Mouse (Mus musculus): ENCODE measurements around the gene Pdcd4. TPM values are rescaled to one million over a fixed set of nuclear protein-coding genes. Genes with fewer than 3 reads are reported as not detected.

Gene Pdcd4
- polyA plus RNA-seq (2014; fragmentation: Nextera tagmentation; extraction: Ambion mirVana) = 62.0 and 63.6 TPM in 2 replicates

DNA sequence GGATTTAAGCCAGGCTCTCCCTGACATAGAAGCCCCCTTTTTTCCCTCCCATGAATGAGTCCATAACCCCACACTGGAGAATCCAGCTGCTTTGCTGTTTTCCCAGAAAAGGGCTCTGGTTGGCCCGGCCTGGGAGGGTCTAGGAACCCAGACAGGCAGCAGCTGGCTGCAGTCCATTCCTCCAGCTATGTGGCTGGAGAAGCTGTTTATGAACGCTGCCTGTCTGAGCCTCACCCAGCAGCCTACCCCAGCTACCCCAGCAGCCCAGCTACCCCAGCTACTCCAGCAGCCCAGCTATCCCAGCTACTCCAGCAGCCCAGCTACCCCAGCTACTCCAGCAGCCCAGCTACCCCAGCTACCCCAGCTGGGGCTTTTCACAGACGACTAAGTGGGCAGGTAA lies at the start of gene Pdcd4:
Gene Pdcd4, plus strand, starts transcription at position 171 of the 400 bp plus-strand sequence.
- Histone ChIP-seq H3K9ac (ENCODE audit: low read length) (no peak within 1 kb of the TSS), H3K9me3 (ENCODE audit: control insufficient read depth, low read length) (no peaks in the 10 kb centered on the region), H3K4me1 (ENCODE audit: control insufficient read depth, insufficient read depth, low read length) (no peaks in the 10 kb centered on the region), H3K4me3 (ENCODE audit: low read depth, low read length) (no peak within 1 kb of the TSS), H3K36me3 (ENCODE audit: control insufficient read depth, insufficient read depth, low read length) (no peaks in the 10 kb centered on the region), H3K27ac (ENCODE audit: low read depth, low read length) (no peak within 1 kb of the TSS), H3K4me2 (ENCODE audit: low read depth) (no peak within 1 kb of the TSS), H3K27me3 (ENCODE audit: control insufficient read depth, insufficient read depth, low read length) (no peaks in the 10 kb centered on the region)
- DNase-seq (ENCODE audit: low spot score) (no peak), ATAC-seq (ENCODE audit: insufficient read depth, low FRiP score, low TSS enrichment) (no peak)
- WGBS = 59% methylated on average over 3 of the region's 3 CpGs

DNA sequence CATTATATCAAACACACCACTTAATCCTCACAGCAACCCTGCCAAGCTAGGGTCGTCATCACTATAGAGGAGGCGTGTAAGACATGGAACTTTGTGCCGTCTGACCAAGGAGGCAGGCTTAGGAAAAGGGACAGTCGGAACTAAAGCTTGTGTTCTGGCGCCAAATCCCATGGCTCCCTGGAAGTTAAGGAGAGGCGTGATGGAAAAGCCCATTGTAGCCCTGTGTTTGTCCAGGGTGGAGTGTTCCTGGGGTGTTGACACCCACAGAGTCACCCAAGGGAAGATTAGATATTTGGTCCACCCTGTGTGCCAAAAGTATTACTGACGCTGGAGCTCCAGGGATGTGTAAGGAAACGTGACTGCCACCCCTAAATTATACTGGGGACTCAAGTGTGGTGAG lies 48.1 kb upstream of the Pdcd4 start:
- ATAC-seq (ENCODE audit: insufficient read depth, low FRiP score, low TSS enrichment) = no peak
- H3K9me3 ChIP-seq (ENCODE audit: control insufficient read depth, low read length) = no peaks in the 10 kb centered on the region
- H3K4me2 ChIP-seq (ENCODE audit: low read depth) = no peak overlapping the region
- no peak overlapping the region for H3K27ac ChIP-seq (ENCODE audit: low read depth, low read length)
- H3K4me1 ChIP-seq (ENCODE audit: control insufficient read depth, insufficient read depth, low read length) = no peaks in the 10 kb centered on the region
- no peaks in the 10 kb centered on the region for H3K27me3 ChIP-seq (ENCODE audit: control insufficient read depth, insufficient read depth, low read length)
- no peak overlapping the region for H3K9ac ChIP-seq (ENCODE audit: low read length)
- DNase-seq (ENCODE audit: low spot score) = no peak
- WGBS = 94% methylated on average over 8 of the region's 8 CpGs
- H3K36me3 ChIP-seq (ENCODE audit: control insufficient read depth, insufficient read depth, low read length) = no peaks in the 10 kb centered on the region; the same call in 1 of the 2 replicates
- no peak overlapping the region for H3K4me3 ChIP-seq (ENCODE audit: low read depth, low read length)

DNA sequence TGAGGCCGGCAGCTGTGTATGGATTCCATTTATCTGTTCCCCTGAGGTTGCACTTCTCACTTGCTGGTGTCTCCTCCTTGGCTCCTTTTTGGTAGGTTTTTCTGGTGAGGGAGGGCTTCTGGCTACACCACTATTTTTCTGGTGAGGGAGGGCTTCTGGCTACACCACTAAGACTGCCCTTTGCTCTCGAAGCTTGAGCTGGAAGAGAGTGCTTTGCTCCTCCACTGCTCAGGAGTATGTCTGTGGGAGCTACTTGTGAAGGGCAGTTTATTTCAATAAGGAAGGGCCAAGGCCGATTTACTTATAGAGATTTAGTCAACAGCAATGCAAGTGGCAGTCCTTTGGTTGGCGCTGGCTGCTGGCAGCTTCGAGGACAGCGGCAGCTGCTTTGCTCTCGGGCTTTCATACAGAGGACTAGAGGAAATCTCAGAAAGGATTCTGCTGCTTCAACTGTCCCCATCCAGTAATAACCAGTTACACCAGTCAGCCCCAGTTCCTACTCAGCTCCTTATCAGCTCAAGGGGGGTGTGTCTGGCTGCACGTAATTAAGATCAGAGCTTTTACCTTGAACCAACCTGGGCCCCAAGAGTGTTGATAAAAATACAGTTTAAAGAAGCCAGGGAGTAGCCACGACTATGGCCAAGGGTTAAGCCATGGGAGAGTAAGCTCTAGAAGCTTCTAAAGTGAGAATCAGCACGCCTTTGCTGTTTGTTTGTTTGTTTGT lies 43.6 kb upstream of the Pdcd4 start:
- 82% methylated on average over 10 of the region's 10 CpGs for WGBS
- DNase-seq (ENCODE audit: low spot score) (no peak), ATAC-seq (ENCODE audit: insufficient read depth, low FRiP score, low TSS enrichment) (no peak)
- Histone ChIP-seq H3K9me3 (ENCODE audit: control insufficient read depth, low read length) (no peaks in the 10 kb centered on the region), H3K27me3 (ENCODE audit: control insufficient read depth, insufficient read depth, low read length) (no peaks in the 10 kb centered on the region), H3K9ac (ENCODE audit: low read length) (no peak overlapping the region), H3K4me2 (ENCODE audit: low read depth) (no peak overlapping the region), H3K4me1 (ENCODE audit: control insufficient read depth, insufficient read depth, low read length) (peaks cover 9% of the 10 kb centered on the region), H3K4me3 (ENCODE audit: low read depth, low read length) (no peak overlapping the region), H3K27ac (ENCODE audit: low read depth, low read length) (no peak overlapping the region), H3K36me3 (ENCODE audit: control insufficient read depth, insufficient read depth, low read length) (no peaks in the 10 kb centered on the region; the same call in 1 of the 2 replicates)

DNA sequence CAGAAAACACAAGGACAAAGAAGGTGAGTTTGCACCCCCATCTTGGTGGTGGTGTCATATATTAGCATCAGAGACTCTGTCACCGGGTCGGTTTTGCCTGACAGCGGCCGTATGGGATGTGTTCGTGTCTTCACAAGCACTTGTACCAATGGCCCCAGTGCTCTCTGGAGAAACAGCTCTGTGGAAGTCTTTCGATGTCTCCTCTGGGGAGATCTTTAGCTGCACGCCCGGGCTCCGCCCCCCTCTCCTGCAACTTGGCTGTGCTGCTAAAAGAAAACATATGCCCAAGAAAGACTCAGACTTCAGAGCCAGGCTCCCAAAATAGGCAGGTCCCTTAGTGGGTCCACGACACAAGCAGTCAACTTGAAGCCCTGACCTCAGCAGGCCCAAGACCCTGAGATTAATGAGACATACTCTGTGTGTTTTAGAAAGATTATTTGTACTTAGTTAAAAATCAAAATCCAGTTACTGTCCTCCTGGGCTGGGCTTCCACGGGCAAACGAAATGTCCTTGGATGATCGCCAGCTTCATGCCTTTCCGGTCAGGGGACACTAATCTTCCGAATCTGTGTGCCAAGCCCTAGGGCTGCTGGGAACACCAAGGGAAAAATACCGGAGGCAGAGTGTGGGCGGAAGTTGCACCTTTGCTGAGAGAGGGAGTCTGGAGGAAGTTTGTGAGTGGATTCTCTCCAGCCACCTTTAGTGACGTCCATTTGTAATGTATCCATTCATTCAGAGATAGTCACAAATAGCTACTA lies 41.7 kb upstream of the Pdcd4 start:
- ATAC-seq (ENCODE audit: insufficient read depth, low FRiP score, low TSS enrichment) (no peak), DNase-seq (ENCODE audit: low spot score) (no peak)
- Histone ChIP-seq H3K36me3 (ENCODE audit: control insufficient read depth, insufficient read depth, low read length) (no peaks in the 10 kb centered on the region), H3K4me2 (ENCODE audit: low read depth) (no peak overlapping the region), H3K27ac (ENCODE audit: low read depth, low read length) (no peak overlapping the region), H3K27me3 (ENCODE audit: control insufficient read depth, insufficient read depth, low read length) (no peaks in the 10 kb centered on the region), H3K4me1 (ENCODE audit: control insufficient read depth, insufficient read depth, low read length) (peaks cover 9% of the 10 kb centered on the region), H3K9me3 (ENCODE audit: control insufficient read depth, low read length) (no peaks in the 10 kb centered on the region), H3K9ac (ENCODE audit: low read length) (no peak overlapping the region), H3K4me3 (ENCODE audit: low read depth, low read length) (no peak overlapping the region)
- WGBS = 70% methylated on average over 18 of the region's 18 CpGs

DNA sequence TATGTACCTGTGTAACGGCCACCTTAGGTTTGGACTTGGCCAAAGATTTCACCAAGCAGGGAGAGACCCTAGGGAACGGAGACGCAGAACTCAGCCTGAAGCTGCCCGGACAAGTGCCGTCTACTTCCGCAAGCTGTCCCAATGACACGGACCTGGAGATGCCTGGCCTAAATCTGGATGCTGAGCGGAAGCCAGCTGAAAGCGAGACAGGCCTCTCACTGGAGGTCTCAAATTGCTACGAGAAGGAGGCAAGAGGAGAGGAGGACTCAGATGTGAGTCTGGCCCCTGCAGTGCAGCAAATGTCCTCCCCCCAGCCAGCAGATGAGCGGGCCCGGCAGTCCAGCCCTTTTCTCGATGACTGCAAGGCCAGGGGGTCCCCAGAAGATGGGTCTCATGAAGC lies 40.7 kb upstream of the Pdcd4 start:
- WGBS = 82% methylated on average over 13 of the region's 13 CpGs
- no peak overlapping the region for H3K9ac ChIP-seq (ENCODE audit: low read length)

DNA sequence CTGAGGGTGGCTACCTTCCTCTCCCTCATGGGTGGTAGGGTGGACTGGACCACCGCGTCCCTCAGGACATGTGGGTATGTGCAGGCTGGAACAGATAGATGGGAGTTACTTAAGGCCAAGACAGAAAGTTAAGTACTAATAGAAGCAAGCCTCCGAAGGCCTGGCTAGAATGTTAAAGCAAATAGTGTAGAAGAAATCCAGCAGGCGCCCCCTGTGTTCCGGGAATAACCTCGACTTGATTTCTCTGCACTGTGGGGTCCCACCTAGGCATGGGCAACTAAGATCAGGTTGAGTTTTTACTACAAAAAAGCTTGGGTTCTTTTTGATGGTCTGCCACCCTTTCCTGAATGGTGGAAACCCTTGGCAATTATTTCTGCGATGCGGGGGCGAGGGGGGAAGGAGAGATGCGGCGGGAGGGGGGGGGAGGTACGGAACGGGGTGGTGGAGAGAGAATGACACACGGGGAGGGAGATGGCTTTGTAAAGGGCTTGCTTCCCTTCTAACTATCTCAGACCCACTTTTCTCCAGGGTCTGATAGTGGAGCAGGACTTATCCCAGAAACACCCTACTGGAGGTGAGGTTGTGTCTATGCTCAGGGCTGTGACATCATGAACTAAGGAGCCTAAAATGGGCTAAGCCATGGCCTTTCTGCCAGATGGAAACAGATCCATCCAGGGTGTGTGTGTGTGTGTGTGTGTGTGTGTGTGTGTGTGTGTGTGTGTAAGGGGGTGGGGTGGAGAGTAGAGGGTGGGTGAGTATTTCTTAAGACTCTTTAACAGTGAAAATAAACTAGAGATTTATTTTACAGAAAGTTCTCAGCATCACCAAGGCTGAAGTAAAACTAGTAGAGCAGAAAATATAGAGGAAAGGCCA lies 40.0 kb upstream of the Pdcd4 start:
- H3K4me3 ChIP-seq (ENCODE audit: low read depth, low read length) = no peak overlapping the region
- no peak overlapping the region for H3K4me2 ChIP-seq (ENCODE audit: low read depth)
- DNase-seq (ENCODE audit: low spot score) = no peak
- H3K27me3 ChIP-seq (ENCODE audit: control insufficient read depth, insufficient read depth, low read length) = no peaks in the 10 kb centered on the region
- ATAC-seq (ENCODE audit: insufficient read depth, low FRiP score, low TSS enrichment) = peak; percentile 42
- WGBS = 85% methylated on average over 14 of the region's 14 CpGs
- no peaks in the 10 kb centered on the region for H3K36me3 ChIP-seq (ENCODE audit: control insufficient read depth, insufficient read depth, low read length)
- H3K9ac ChIP-seq (ENCODE audit: low read length) = no peak overlapping the region
- H3K27ac ChIP-seq (ENCODE audit: low read depth, low read length) = no peak overlapping the region
- no peaks in the 10 kb centered on the region for H3K9me3 ChIP-seq (ENCODE audit: control insufficient read depth, low read length)
- peaks cover 9% of the 10 kb centered on the region for H3K4me1 ChIP-seq (ENCODE audit: control insufficient read depth, insufficient read depth, low read length)

More for the DNA sequence above, 40.7 kb upstream of the Pdcd4 start:
- ATAC-seq (ENCODE audit: insufficient read depth, low FRiP score, low TSS enrichment) = no peak
- Histone ChIP-seq H3K36me3 (ENCODE audit: control insufficient read depth, insufficient read depth, low read length) (no peaks in the 10 kb centered on the region), H3K27ac (ENCODE audit: low read depth, low read length) (no peak overlapping the region), H3K27me3 (ENCODE audit: control insufficient read depth, insufficient read depth, low read length) (no peaks in the 10 kb centered on the region), H3K4me1 (ENCODE audit: control insufficient read depth, insufficient read depth, low read length) (peaks cover 9% of the 10 kb centered on the region), H3K9me3 (ENCODE audit: control insufficient read depth, low read length) (no peaks in the 10 kb centered on the region), H3K4me2 (ENCODE audit: low read depth) (no peak overlapping the region), H3K4me3 (ENCODE audit: low read depth, low read length) (no peak overlapping the region)
- no peak for DNase-seq (ENCODE audit: low spot score)

DNA sequence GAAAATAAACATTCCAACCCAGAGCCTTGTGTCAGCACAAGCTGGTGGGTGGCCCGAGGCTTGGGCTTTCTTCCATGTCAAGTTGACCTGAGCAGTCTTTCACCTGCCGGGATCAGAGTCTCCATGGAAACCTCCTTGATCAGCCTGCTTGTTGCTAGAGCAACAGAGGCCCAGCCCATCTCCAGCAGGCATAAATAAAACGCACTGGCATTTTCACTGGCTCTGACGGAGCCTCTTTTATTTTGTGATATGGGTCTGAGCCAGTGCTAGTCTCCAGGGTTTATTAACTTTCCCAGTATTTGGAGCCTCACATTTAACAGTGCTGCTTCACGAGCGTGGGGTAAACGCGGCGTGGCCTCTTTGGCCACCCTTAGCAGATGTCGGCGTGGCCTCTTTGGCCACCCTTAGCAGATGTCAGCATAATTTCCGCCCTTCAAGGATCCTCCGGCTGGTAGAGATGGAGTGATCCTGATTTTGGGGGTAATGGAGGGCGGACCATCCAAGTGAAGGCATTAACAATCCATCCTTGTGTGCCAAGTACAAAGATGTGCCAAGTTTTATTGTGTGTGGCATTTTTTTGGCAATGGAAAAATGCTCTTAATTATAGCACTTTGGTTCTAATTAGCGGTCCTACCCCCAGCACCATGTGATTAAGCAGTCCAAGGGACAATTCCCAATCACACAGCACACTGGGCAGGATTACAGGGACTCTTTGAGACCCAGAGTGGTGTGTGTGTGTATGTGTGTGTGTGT lies 39.2 kb upstream of the Pdcd4 start:
- H3K4me2 ChIP-seq (ENCODE audit: low read depth) = peak overlapping the region; percentile 22; the same call in 1 of the 2 replicates
- no peaks in the 10 kb centered on the region for H3K9me3 ChIP-seq (ENCODE audit: control insufficient read depth, low read length)
- ATAC-seq (ENCODE audit: insufficient read depth, low FRiP score, low TSS enrichment) (peak; percentile 89), DNase-seq (ENCODE audit: low spot score) (peak; percentile 60)
- H3K4me3 ChIP-seq (ENCODE audit: low read depth, low read length) = no peak overlapping the region
- WGBS = 39% methylated on average over 15 of the region's 15 CpGs
- H3K4me1 ChIP-seq (ENCODE audit: control insufficient read depth, insufficient read depth, low read length) = peaks cover 9% of the 10 kb centered on the region
- H3K27ac ChIP-seq (ENCODE audit: low read depth, low read length) = peak overlapping the region; percentile 65; the same call in 1 of the 2 replicates
- no peaks in the 10 kb centered on the region for H3K36me3 ChIP-seq (ENCODE audit: control insufficient read depth, insufficient read depth, low read length)
- no peak overlapping the region for H3K9ac ChIP-seq (ENCODE audit: low read length)
- no peaks in the 10 kb centered on the region for H3K27me3 ChIP-seq (ENCODE audit: control insufficient read depth, insufficient read depth, low read length)

DNA sequence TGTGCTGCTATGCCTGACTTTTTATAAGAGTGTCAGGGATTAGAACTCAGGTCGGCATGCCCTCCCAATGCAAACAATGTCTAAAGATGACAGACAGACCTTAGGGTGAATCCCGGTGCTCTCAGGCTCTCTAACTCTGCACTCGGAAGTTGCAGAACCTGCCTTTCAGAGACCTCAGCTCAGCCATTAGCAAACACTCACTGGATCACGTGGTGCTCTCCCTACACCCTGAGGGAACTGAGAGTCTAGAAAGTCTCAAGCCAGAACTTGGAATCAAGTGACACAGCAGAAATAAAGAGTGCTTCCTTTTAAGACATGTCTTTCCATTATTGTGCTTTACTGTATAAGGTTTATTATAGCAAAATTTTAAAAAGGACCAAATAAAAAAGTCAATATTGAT lies 37.1 kb upstream of the Pdcd4 start:
- Histone ChIP-seq H3K4me3 (ENCODE audit: low read depth, low read length) (no peak overlapping the region), H3K9me3 (ENCODE audit: control insufficient read depth, low read length) (no peaks in the 10 kb centered on the region), H3K9ac (ENCODE audit: low read length) (no peak overlapping the region), H3K36me3 (ENCODE audit: control insufficient read depth, insufficient read depth, low read length) (no peaks in the 10 kb centered on the region), H3K4me2 (ENCODE audit: low read depth) (no peak overlapping the region), H3K4me1 (ENCODE audit: control insufficient read depth, insufficient read depth, low read length) (peaks cover 9% of the 10 kb centered on the region), H3K27ac (ENCODE audit: low read depth, low read length) (no peak overlapping the region), H3K27me3 (ENCODE audit: control insufficient read depth, insufficient read depth, low read length) (no peaks in the 10 kb centered on the region)
- DNase-seq (ENCODE audit: low spot score) (no peak), ATAC-seq (ENCODE audit: insufficient read depth, low FRiP score, low TSS enrichment) (no peak)
- 74% methylated on average over 4 of the region's 4 CpGs for WGBS
